8 mouse cellular contexts compared by ENCODE assay signal in genomic region chr3:87886004-87886365, GRCm38 (mm10). TPM values are rescaled to one million over a fixed set of nuclear protein-coding genes. Genes with fewer than 3 reads are reported as not detected.
A peak's percentile ranks its signal among the peaks of the same experiment; 100 is the strongest.
DNase-seq lines count a peak whose midpoint lies in the region; ATAC-seq lines count a peak whose summit lies in the region.

No protein-coding gene starts in this region.

- ATAC-seq in cerebellum, adult (ENCODE audit: insufficient number of reproducible peaks, low FRiP score, low TSS enrichment) = no peak
- ATAC-seq in forebrain, embryonic 16.5 days = no peak; the same call in 1 of the 2 replicates
- ATAC-seq in limb, embryonic 15.5 days (ENCODE audit: insufficient number of reproducible peaks, low FRiP score, low TSS enrichment, low read depth) = no peak
- ATAC-seq in neural tube, embryonic 12.5 days (ENCODE audit: low FRiP score, low read depth) = peak; percentile 41

- peak overlapping the region; percentile 59 for H3K9ac ChIP-seq in forebrain, embryonic 16.5 days (replicated peaks; ENCODE audit: low read depth, low read length)
- peak overlapping the region; percentile 96; the same call in 1 of the 2 replicates for H3K9ac ChIP-seq in limb, embryonic 15.5 days
- no peak overlapping the region for H3K9ac ChIP-seq in neural tube, embryonic 12.5 days

- H3K9me3 ChIP-seq in forebrain, embryonic 16.5 days (ENCODE audit: control insufficient read depth, low read length) = no peaks in the 10 kb centered on the region
- H3K9me3 ChIP-seq in limb, embryonic 15.5 days = no peaks in the 10 kb centered on the region
- H3K9me3 ChIP-seq in neural tube, embryonic 12.5 days = peaks cover 4% of the 10 kb centered on the region; the same call in 1 of the 2 replicates

- H3K27ac ChIP-seq in forebrain, embryonic 16.5 days (ENCODE audit: low read length) = no peak overlapping the region
- H3K27ac ChIP-seq in limb, embryonic 15.5 days = peak overlapping the region; percentile 51; the same call in 1 of the 2 replicates
- H3K27ac ChIP-seq in neural tube, embryonic 12.5 days = no peak overlapping the region

- H3K4me3 ChIP-seq in forebrain, embryonic 16.5 days (replicated peaks; ENCODE audit: low read length) = peak overlapping the region; percentile 99
- H3K4me3 ChIP-seq in limb, embryonic 15.5 days = peak overlapping the region; percentile 99
- H3K4me3 ChIP-seq in neural tube, embryonic 12.5 days = peak overlapping the region; percentile 100

- WGBS in forebrain, embryonic 16.5 days = 6% methylated on average over 10 of the region's 10 CpGs
- WGBS in limb, embryonic 15.5 days = 11% methylated on average over 10 of the region's 10 CpGs
- 18% methylated on average over 10 of the region's 10 CpGs for WGBS in neural tube, embryonic 12.5 days

- peak; percentile 62 to 65 for DNase-seq in cerebellum, postnatal 25 days
- peak; percentile 42 for DNase-seq in ovary, postnatal 36 days (ENCODE audit: low spot score)
- no peak for DNase-seq in ovary, postnatal 14 days (ENCODE audit: low spot score)
- DNase-seq in right cerebral cortex, adult 18-20 months = no peak

- peaks cover 23% of the 10 kb centered on the region for H3K4me1 ChIP-seq in forebrain, embryonic 16.5 days (replicated peaks; ENCODE audit: control insufficient read depth, insufficient read depth, low read length)
- peaks cover 20% of the 10 kb centered on the region for H3K4me1 ChIP-seq in limb, embryonic 15.5 days
- H3K4me1 ChIP-seq in neural tube, embryonic 12.5 days = peaks cover 17% of the 10 kb centered on the region

- H3K4me2 ChIP-seq in forebrain, embryonic 16.5 days (ENCODE audit: low read length) = peak overlapping the region; percentile 54
- peak overlapping the region; percentile 48 for H3K4me2 ChIP-seq in limb, embryonic 15.5 days
- H3K4me2 ChIP-seq in neural tube, embryonic 12.5 days (replicated peaks) = peak overlapping the region; percentile 47

- H3K27me3 ChIP-seq in forebrain, embryonic 16.5 days (replicated peaks; ENCODE audit: control insufficient read depth, insufficient read depth, low read length) = no peaks in the 10 kb centered on the region
- no peaks in the 10 kb centered on the region for H3K27me3 ChIP-seq in limb, embryonic 15.5 days
- H3K27me3 ChIP-seq in neural tube, embryonic 12.5 days (replicated peaks) = no peaks in the 10 kb centered on the region

- H3K36me3 ChIP-seq in forebrain, embryonic 16.5 days (ENCODE audit: control insufficient read depth, insufficient read depth) = no peaks in the 10 kb centered on the region
- no peaks in the 10 kb centered on the region for H3K36me3 ChIP-seq in limb, embryonic 15.5 days
- H3K36me3 ChIP-seq in neural tube, embryonic 12.5 days = no peaks in the 10 kb centered on the region

RNA-seq across cellular contexts. Expression of gene Prcc, which starts 0.6 kb away (rescaled TPM):
- polyA plus RNA-seq in forebrain, embryonic 16.5 days (2015; fragmentation: Nextera tagmentation; extraction: Ambion mirVana) = 13.8 and 16.4 TPM in 2 replicates
- 13.1 and 15.0 TPM in 2 replicates for polyA plus RNA-seq in limb, embryonic 15.5 days (2015; fragmentation: Nextera tagmentation; extraction: Ambion mirVana)
- 14.3 and 15.4 TPM in 2 replicates for polyA plus RNA-seq in neural tube, embryonic 12.5 days (2016; fragmentation: Nextera tagmentation; extraction: Ambion mirVana)

RNA-seq across cellular contexts. Expression of gene Hdgf, which starts 20.1 kb away (rescaled TPM):
- 186 and 212 TPM in 2 replicates for polyA plus RNA-seq in forebrain, embryonic 16.5 days (2015; fragmentation: Nextera tagmentation; extraction: Ambion mirVana)
- 223 and 241 TPM in 2 replicates for polyA plus RNA-seq in limb, embryonic 15.5 days (2015; fragmentation: Nextera tagmentation; extraction: Ambion mirVana)
- polyA plus RNA-seq in neural tube, embryonic 12.5 days (2016; fragmentation: Nextera tagmentation; extraction: Ambion mirVana) = 225 and 233 TPM in 2 replicates

RNA-seq across cellular contexts. Expression of gene Mrpl24, which starts 33.3 kb away (rescaled TPM):
- polyA plus RNA-seq in forebrain, embryonic 16.5 days (2015; fragmentation: Nextera tagmentation; extraction: Ambion mirVana) = 63.4 and 64.3 TPM in 2 replicates
- 62.9 and 64.3 TPM in 2 replicates for polyA plus RNA-seq in limb, embryonic 15.5 days (2015; fragmentation: Nextera tagmentation; extraction: Ambion mirVana)
- 78.4 and 81.7 TPM in 2 replicates for polyA plus RNA-seq in neural tube, embryonic 12.5 days (2016; fragmentation: Nextera tagmentation; extraction: Ambion mirVana)

RNA-seq across cellular contexts. Expression of gene Sh2d2a, which starts 39.4 kb away (rescaled TPM):
- not detected in 2 replicates for polyA plus RNA-seq in forebrain, embryonic 16.5 days (2015; fragmentation: Nextera tagmentation; extraction: Ambion mirVana)
- 0.05 TPM in 1 of 2 replicates, not detected in the other for polyA plus RNA-seq in limb, embryonic 15.5 days (2015; fragmentation: Nextera tagmentation; extraction: Ambion mirVana)
- polyA plus RNA-seq in neural tube, embryonic 12.5 days (2016; fragmentation: Nextera tagmentation; extraction: Ambion mirVana) = not detected in 2 replicates

RNA-seq across cellular contexts. Expression of gene Isg20l2, which starts 44.1 kb away (rescaled TPM):
- polyA plus RNA-seq in forebrain, embryonic 16.5 days (2015; fragmentation: Nextera tagmentation; extraction: Ambion mirVana) = 43.5 and 49.4 TPM in 2 replicates
- polyA plus RNA-seq in limb, embryonic 15.5 days (2015; fragmentation: Nextera tagmentation; extraction: Ambion mirVana) = 48.5 and 56.0 TPM in 2 replicates
- 60.7 and 64.1 TPM in 2 replicates for polyA plus RNA-seq in neural tube, embryonic 12.5 days (2016; fragmentation: Nextera tagmentation; extraction: Ambion mirVana)

Comparison
In these comparisons a context has a peak if more than half of its experiments do, and no peak if none do; other contexts are left out.
1. DNase-seq: peak in cerebellum, postnatal 25 days (2 of 2) and ovary, postnatal 36 days (single experiment); none in ovary, postnatal 14 days (single experiment) and right cerebral cortex, adult 18-20 months (single experiment).
2. Peak in every context shown above with its lines, with median percentiles within 50 percentile points of each other: H3K4me2 ChIP-seq and H3K4me3 ChIP-seq.